Mouse (Mus musculus): Measurements from ENCODE around the gene Skap2. TPM values are rescaled to one million over a fixed set of nuclear protein-coding genes. Genes with fewer than 3 reads are reported as not detected.
A peak's percentile ranks its signal among the peaks of the same experiment; 100 is the strongest.

Skap2 gene
- polyA plus RNA-seq, 1 experiment from 2014 or later = 14.8 TPM

- Histone ChIP-seq H3K36me3 (no peaks in the 10 kb centered on the region), H3K9ac (no peak overlapping the region), H3K4me1 (no peaks in the 10 kb centered on the region), H3K9me3 (no peaks in the 10 kb centered on the region), H3K27me3 (0 out of 2 replicates have a peak, but pooled peaks cover 2% of the 10 kb centered on the region), H3K4me3 (no peak overlapping the region), H3K4me2 (replicated peaks) (no peak overlapping the region), H3K27ac (no peak overlapping the region)
- no peak for ATAC-seq (ENCODE audit: low FRiP score, low read depth)
- WGBS = 59% methylated on average over 3 of the region's 3 CpGs
These were observed 85.2 kb downstream of the Skap2 start for GRCm38 (mm10) chr6:51927101-51927500.

DNA sequence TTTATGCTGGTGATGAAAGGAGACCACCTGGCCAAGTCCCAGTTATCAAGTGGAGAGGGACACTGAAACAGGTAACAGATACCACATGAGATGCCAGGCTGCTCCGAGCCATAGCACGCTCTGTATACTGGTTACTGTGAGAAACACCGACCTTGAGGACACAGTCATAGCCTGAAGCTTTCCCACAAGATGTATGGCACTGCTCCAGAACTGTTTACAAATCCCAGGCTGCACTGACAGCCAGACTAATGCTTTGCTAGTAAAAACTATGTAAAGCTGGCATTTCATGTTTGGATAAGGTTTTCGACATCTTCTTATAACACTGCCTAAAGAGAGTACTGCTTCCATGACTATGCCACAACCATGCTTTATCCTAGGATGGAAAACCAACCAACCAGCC, 90.5 kb downstream of the Skap2 start:
- H3K9ac ChIP-seq = no peak overlapping the region
- no peaks in the 10 kb centered on the region for H3K36me3 ChIP-seq
- WGBS = 83% methylated on average over 4 of the region's 4 CpGs
- no peaks in the 10 kb centered on the region for H3K9me3 ChIP-seq
- H3K27me3 ChIP-seq = no peaks in the 10 kb centered on the region; the same call in 1 of the 2 replicates
- no peak for ATAC-seq (ENCODE audit: low FRiP score, low read depth)
- H3K27ac ChIP-seq = no peak overlapping the region
- H3K4me3 ChIP-seq = no peak overlapping the region
- H3K4me2 ChIP-seq (replicated peaks) = no peak overlapping the region
- H3K4me1 ChIP-seq = no peaks in the 10 kb centered on the region

DNA sequence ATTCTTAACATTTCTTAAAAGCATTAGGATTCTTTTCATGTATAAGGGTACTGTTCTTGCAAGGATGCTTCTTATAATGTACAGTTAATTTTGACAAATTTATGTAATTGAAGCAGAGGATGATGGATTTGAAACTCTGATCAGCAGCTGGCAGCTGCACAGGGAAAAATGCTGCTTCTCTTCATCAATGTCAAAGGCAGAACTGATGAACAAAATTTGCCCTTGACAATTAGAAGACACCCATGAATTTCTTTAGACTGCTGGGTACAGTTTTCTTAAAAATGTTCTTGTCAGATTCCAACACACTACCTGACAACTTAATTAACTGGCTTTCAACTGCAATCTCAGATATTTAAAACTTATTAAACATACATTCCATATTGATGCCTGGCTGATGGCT, 103.9 kb downstream of the Skap2 start:
- no peaks in the 10 kb centered on the region for H3K36me3 ChIP-seq
- no peak overlapping the region for H3K27ac ChIP-seq
- H3K4me1 ChIP-seq = peaks cover 13% of the 10 kb centered on the region
- ATAC-seq (ENCODE audit: low FRiP score, low read depth) = no peak
- H3K4me2 ChIP-seq (replicated peaks) = no peak overlapping the region
- no peak overlapping the region for H3K9ac ChIP-seq
- no peak overlapping the region for H3K4me3 ChIP-seq
- H3K27me3 ChIP-seq = no peaks in the 10 kb centered on the region
- H3K9me3 ChIP-seq = no peaks in the 10 kb centered on the region

DNA sequence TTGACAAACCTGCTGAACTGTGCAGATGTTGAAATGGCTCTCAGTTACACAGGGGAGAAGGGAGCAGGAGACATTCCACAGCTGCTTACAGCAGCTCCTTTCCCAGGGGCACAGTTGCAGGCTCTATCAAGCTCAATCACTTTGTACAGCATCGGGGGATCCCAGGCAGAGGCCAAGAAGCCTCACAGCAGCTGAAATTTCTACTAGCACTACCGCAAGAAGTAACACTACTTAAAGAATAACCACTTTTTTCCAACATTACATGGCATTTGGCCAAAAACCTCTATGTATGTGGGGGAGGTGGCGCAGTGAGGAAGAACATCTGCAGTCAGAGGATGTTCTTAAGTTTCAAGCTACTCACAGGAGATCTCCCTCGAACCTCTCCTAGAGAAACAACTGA, 106.7 kb downstream of the Skap2 start:
- no peaks in the 10 kb centered on the region for H3K36me3 ChIP-seq
- peak overlapping the region; percentile 56; the same call in 1 of the 2 replicates for H3K27ac ChIP-seq
- no peaks in the 10 kb centered on the region for H3K9me3 ChIP-seq
- no peak overlapping the region for H3K9ac ChIP-seq
- 23% methylated on average over 4 of the region's 4 CpGs for WGBS
- ATAC-seq (ENCODE audit: low FRiP score, low read depth) = peak; percentile 83
- no peaks in the 10 kb centered on the region for H3K27me3 ChIP-seq
- no peak overlapping the region for H3K4me3 ChIP-seq
- H3K4me2 ChIP-seq (replicated peaks) = peak overlapping the region; percentile 22
- peaks cover 13% of the 10 kb centered on the region for H3K4me1 ChIP-seq

GRCm38 (mm10) chr6:51901544-51901943, 110.8 kb downstream of the Skap2 start:
- no peak for ATAC-seq (ENCODE audit: low FRiP score, low read depth)
- no peaks in the 10 kb centered on the region for H3K36me3 ChIP-seq
- no peak overlapping the region for H3K9ac ChIP-seq
- H3K9me3 ChIP-seq = no peaks in the 10 kb centered on the region
- H3K4me2 ChIP-seq (replicated peaks) = no peak overlapping the region
- no peak overlapping the region for H3K27ac ChIP-seq
- no peaks in the 10 kb centered on the region for H3K27me3 ChIP-seq
- H3K4me3 ChIP-seq = no peak overlapping the region
- peaks cover 13% of the 10 kb centered on the region for H3K4me1 ChIP-seq
- 82% methylated on average over 1 of the region's 1 CpGs for WGBS

GRCm38 (mm10) chr6:51898318-51898994, 113.9 kb downstream of the Skap2 start:
- H3K27me3 ChIP-seq = peaks cover 4% of the 10 kb centered on the region; the same call in 1 of the 2 replicates
- H3K4me2 ChIP-seq (replicated peaks) = no peak overlapping the region

DNA sequence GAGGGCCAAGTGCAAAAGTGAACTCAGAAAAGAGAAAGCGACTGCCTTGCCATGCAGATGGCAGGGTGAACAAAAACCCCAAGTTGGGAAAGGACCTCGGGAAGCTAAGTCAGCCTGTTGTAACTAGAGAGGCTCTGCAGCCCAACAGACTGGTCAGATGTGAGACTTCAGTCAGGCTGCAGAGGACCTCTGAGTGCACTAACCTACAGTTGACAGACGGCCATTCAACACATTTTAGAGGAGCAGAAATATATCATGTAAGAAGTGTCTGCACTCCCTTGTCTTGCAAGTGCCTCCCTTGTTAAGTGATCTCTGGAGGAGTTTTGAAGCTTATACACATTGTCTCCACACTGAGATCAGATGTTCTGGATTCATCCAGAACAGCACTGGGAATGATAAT, 116.6 kb downstream of the Skap2 start:
- H3K9me3 ChIP-seq = no peaks in the 10 kb centered on the region
- H3K9ac ChIP-seq = no peak overlapping the region
- no peak overlapping the region for H3K4me2 ChIP-seq (replicated peaks)
- no peak overlapping the region for H3K4me3 ChIP-seq
- no peaks in the 10 kb centered on the region for H3K4me1 ChIP-seq
- H3K27ac ChIP-seq = no peak overlapping the region
- WGBS = 82% methylated on average over 3 of the region's 3 CpGs
- H3K36me3 ChIP-seq = no peaks in the 10 kb centered on the region
- peaks cover 4% of the 10 kb centered on the region; the same call in 1 of the 2 replicates for H3K27me3 ChIP-seq
- ATAC-seq (ENCODE audit: low FRiP score, low read depth) = no peak

More at GRCm38 (mm10) chr6:51898318-51898994, 113.9 kb downstream of the Skap2 start:
- 70% methylated on average over 8 of the region's 8 CpGs for WGBS
- no peak overlapping the region for H3K27ac ChIP-seq
- no peaks in the 10 kb centered on the region for H3K4me1 ChIP-seq
- no peak overlapping the region for H3K9ac ChIP-seq
- no peaks in the 10 kb centered on the region for H3K36me3 ChIP-seq
- no peak overlapping the region for H3K4me3 ChIP-seq
- no peaks in the 10 kb centered on the region for H3K9me3 ChIP-seq
- ATAC-seq (ENCODE audit: low FRiP score, low read depth) = no peak

DNA sequence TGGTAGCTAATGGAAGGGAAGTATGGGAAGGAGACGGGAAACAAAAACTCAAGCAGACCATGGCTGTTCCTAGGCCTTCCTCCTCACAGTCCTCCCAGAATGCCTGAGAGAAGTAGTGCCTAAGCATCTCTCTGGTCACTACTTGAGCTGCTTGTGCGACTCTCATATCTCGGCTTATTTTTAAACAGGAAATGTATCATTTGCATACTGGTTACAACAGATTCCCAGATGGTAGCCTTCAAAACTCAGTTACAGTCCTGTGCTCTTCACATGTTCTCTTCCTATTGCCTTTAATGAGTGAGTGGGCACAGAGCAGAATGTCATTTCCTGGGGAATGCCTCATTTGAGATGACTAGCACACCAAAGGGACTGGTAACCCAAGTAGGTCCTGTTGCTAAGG, 117.6 kb downstream of the Skap2 start:
- no peaks in the 10 kb centered on the region for H3K36me3 ChIP-seq
- 84% methylated on average over 3 of the region's 3 CpGs for WGBS
- ATAC-seq (ENCODE audit: low FRiP score, low read depth) = no peak

GRCm38 (mm10) chr6:51890356-51890755, 122.0 kb downstream of the Skap2 start:
- H3K9ac ChIP-seq = no peak overlapping the region
- no peak for ATAC-seq (ENCODE audit: low FRiP score, low read depth)
- 62% methylated on average over 5 of the region's 5 CpGs for WGBS
- H3K4me1 ChIP-seq = peaks cover 16% of the 10 kb centered on the region; the same call in 1 of the 2 replicates
- peaks cover 16% of the 10 kb centered on the region; the same call in 1 of the 2 replicates for H3K27me3 ChIP-seq
- no peaks in the 10 kb centered on the region for H3K9me3 ChIP-seq
- H3K4me3 ChIP-seq = no peak overlapping the region
- H3K4me2 ChIP-seq (replicated peaks) = no peak overlapping the region
- H3K27ac ChIP-seq = no peak overlapping the region
- no peaks in the 10 kb centered on the region for H3K36me3 ChIP-seq

More for the DNA sequence above, 117.6 kb downstream of the Skap2 start:
- Histone ChIP-seq H3K9me3 (no peaks in the 10 kb centered on the region), H3K4me2 (replicated peaks) (no peak overlapping the region), H3K27ac (no peak overlapping the region), H3K4me3 (no peak overlapping the region), H3K4me1 (0 out of 2 replicates have a peak, but pooled peaks cover 7% of the 10 kb centered on the region), H3K27me3 (peaks cover 6% of the 10 kb centered on the region; the same call in 1 of the 2 replicates), H3K9ac (no peak overlapping the region)

DNA sequence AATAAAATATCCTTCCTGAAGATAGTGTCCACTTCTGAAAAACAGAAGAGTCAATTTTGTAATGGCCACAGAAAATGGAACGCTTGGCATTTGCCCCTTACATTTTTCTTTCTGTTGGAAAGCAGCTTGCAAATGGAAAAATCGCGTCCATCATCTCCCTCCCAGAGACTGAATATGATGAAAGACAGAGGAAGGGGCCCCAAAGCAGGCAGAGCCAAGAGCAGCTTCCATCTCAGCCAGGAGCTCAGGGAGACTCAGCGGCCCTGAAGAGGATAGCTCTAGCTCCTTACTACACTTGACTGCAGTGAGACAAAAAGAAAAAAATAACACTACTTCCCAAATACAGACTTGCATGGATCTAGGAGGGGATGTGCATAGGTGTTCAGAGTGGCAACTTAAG, 122.5 kb downstream of the Skap2 start:
- 80% methylated on average over 4 of the region's 4 CpGs for WGBS
- Histone ChIP-seq H3K4me1 (peaks cover 16% of the 10 kb centered on the region; the same call in 1 of the 2 replicates), H3K36me3 (no peaks in the 10 kb centered on the region), H3K27ac (no peak overlapping the region), H3K9me3 (no peaks in the 10 kb centered on the region), H3K4me3 (no peak overlapping the region), H3K4me2 (replicated peaks) (no peak overlapping the region), H3K27me3 (peaks cover 14% of the 10 kb centered on the region; the same call in 1 of the 2 replicates), H3K9ac (no peak overlapping the region)
- no peak for ATAC-seq (ENCODE audit: low FRiP score, low read depth)

- peaks cover 16% of the 10 kb centered on the region; the same call in 1 of the 2 replicates for H3K4me1 ChIP-seq
- peaks cover 22% of the 10 kb centered on the region for H3K27me3 ChIP-seq
- H3K9me3 ChIP-seq = no peaks in the 10 kb centered on the region
- no peak overlapping the region for H3K9ac ChIP-seq
- 35% methylated on average over 3 of the region's 3 CpGs for WGBS
- H3K36me3 ChIP-seq = no peaks in the 10 kb centered on the region
- ATAC-seq (ENCODE audit: low FRiP score, low read depth) = no peak
- H3K4me2 ChIP-seq (replicated peaks) = no peak overlapping the region
- H3K4me3 ChIP-seq = no peak overlapping the region
- H3K27ac ChIP-seq = peak overlapping the region; percentile 10; the same call in 1 of the 2 replicates
These were observed 125.4 kb downstream of the Skap2 start for GRCm38 (mm10) chr6:51886902-51887431.

GRCm38 (mm10) chr6:51882880-51883274, 129.5 kb downstream of the Skap2 start:
- Histone ChIP-seq H3K9ac (no peak overlapping the region), H3K4me3 (no peak overlapping the region), H3K4me1 (peaks cover 23% of the 10 kb centered on the region), H3K4me2 (replicated peaks) (no peak overlapping the region), H3K27ac (no peak overlapping the region), H3K9me3 (no peaks in the 10 kb centered on the region), H3K27me3 (peaks cover 39% of the 10 kb centered on the region), H3K36me3 (no peaks in the 10 kb centered on the region)
- ATAC-seq (ENCODE audit: low FRiP score, low read depth) = no peak
- 77% methylated on average over 5 of the region's 5 CpGs for WGBS

Data from limb, embryonic 13.5 days (tissue).